Mouse (Mus musculus) hindbrain, embryonic 16.5 days (tissue): Measurements from ENCODE around the gene Dhx9. TPM values are rescaled to one million over a fixed set of nuclear protein-coding genes. Genes with fewer than 3 reads are reported as not detected.
"Not testable (repeated sequence)": the region's sequence is repeated elsewhere in the genome, so short reads cannot be mapped to it uniquely, and the experiment has no call there.

Source experiments
- ATAC-seq: fragments of 200-750 bp; cut with Nextera tagmentation; 2 replicates; pipeline ENCODE4 v1.8.0; 2017; ENCODE audit warnings: moderate TSS enrichment, moderate library complexity
- H3K27ac ChIP-seq: fragments of 300-500 bp; sonication (generic); 2 replicates; pipeline ENCODE4 v1.5.1; 2014; ENCODE audit warnings: low read depth, mild to moderate bottlenecking, control low read depth, low read length, moderate library complexity
- H3K27me3 ChIP-seq: fragments of 300-500 bp; sonication (generic); replicated peaks from 2 replicates; pipeline ENCODE4 v1.6.1; 2014; ENCODE audit warnings: low read length; ENCODE audit not compliant: control insufficient read depth, insufficient read depth
- H3K36me3 ChIP-seq: fragments of 300-500 bp; sonication (generic); 2 replicates; pipeline ENCODE4 v1.6.1; 2014; ENCODE audit warnings: mild to moderate bottlenecking, low read length, moderate library complexity, mixed read lengths; ENCODE audit not compliant: control insufficient read depth, insufficient read depth
- H3K4me1 ChIP-seq: fragments of 300-500 bp; sonication (generic); 2 replicates; pipeline ENCODE4 v1.6.1; 2014; ENCODE audit warnings: low read depth, low read length; ENCODE audit not compliant: control insufficient read depth, insufficient read depth
- H3K4me2 ChIP-seq: fragments of 300-500 bp; sonication (generic); 2 replicates; pipeline ENCODE4 v1.6.1; 2014; ENCODE audit warnings: mild to moderate bottlenecking, low read length, control low read depth, moderate library complexity
- H3K4me3 ChIP-seq: fragments of 300-500 bp; sonication (generic); 2 replicates; pipeline ENCODE4 v1.5.1; 2014; ENCODE audit warnings: mild to moderate bottlenecking, low read length, control low read depth, moderate library complexity
- H3K9ac ChIP-seq: fragments of 300-500 bp; sonication (generic); 2 replicates; pipeline ENCODE4 v1.6.1; 2014; ENCODE audit warnings: low read depth, mild to moderate bottlenecking, control low read depth, low read length, moderate library complexity
- H3K9me3 ChIP-seq: fragments of 300-500 bp; sonication (generic); 2 replicates; pipeline ENCODE4 v1.6.1; 2014; ENCODE audit warnings: mild to moderate bottlenecking, low read length, moderate library complexity; ENCODE audit not compliant: control insufficient read depth
- WGBS: fragments of 180-500 bp; shearing (Covaris S2); extraction: QIAGEN DNeasy Blood & Tissue Kit; methylation state at CpG from one replicate; pipeline ENCODE4 v1.1.7; 2014; 5-methylcytosine and 5-hydroxymethylcytosine counted together
- polyA plus RNA-seq: library from polyadenylated mRNA; unstranded; fragments of >200 nt; fragmentation: Nextera tagmentation; extraction: Ambion mirVana; gene quantifications from 2 replicates; pipeline ENCODE4 v1.2.1, GENCODE M21; 2015

Gene Dhx9
- polyA plus RNA-seq = 17.0 and 22.2 TPM in 2 replicates

DNA sequence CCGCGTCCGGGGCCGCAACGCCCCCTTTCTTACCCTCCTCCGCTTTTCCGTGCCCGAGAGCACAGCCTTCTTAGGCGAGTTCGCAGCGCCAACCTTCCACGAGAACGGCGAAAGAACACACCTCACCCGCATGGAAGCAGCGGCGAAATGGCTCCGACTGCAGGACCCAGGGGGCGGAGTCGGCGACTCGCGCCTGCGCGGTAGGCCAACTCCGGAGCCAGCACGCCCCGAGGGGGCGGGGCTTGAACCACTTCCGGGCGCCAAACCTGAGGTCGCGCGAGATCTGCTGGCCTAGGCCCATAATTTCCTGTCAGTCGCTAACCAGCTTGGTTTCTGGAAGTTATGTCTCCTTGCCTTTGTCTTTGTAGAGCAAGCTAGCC, at the start of gene Dhx9:
Gene Dhx9 (minus strand): TSS at position 161 of the 380 bp plus-strand sequence.
- Histone ChIP-seq H3K27ac (peak within 1 kb of the TSS; percentile 91), H3K4me1 (peaks cover 24% of the 10 kb centered on the region), H3K27me3 (no peaks in the 10 kb centered on the region), H3K36me3 (no peaks in the 10 kb centered on the region), H3K4me2 (peak within 1 kb of the TSS; percentile 93), H3K9ac (peak within 1 kb of the TSS; percentile 97), H3K4me3 (peak within 1 kb of the TSS; percentile 92), H3K9me3 (no peaks in the 10 kb centered on the region)
- ATAC-seq = peak; percentile 91
- 1% methylated on average over 21 of the region's 35 CpGs for WGBS

DNA sequence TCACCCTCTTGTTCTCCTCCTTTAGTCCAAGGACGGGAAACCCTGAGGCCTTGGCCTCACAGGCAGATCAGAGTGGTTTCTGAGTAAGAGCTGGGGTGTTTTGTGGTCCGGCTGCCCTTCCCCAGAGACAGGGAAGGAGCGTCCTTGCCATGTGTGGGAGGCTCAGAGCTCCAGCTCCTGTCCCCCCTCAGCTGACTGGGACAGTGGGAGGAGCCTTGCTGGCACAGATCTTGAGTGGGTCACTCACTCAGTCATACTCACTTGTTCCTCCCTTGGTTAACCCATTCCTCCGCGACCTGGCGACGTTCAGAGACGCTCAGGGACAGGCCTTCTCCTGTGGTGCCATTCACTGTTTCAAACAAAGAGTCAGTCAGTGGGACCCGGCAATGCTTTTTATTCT, 48.2 kb upstream of the Dhx9 start:
- Histone ChIP-seq H3K4me2 (no peak overlapping the region), H3K36me3 (no peaks in the 10 kb centered on the region)
- WGBS = 25% methylated on average over 9 of the region's 9 CpGs

DNA sequence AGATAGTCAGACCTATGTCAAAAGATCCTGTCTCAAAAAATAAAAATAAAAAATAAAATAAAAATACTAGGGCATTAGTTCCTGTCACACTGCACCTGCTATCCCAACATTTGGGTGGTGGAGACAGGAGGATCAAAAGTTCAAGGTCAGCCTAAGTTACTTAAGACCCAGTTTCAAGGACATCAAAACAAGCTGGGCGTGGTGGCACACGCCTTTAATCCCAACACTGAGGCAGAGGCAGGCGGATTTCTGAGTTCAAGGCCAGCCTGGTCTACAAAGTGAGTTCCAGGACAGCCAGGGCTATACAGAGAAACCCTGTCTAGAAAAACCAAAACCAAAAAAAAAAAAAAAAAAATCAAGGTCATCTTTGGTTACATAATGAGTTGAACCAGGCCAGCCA, 45.4 kb upstream of the Dhx9 start:
- not testable (repeated sequence) for H3K27me3 ChIP-seq, H3K9me3 ChIP-seq, H3K4me3 ChIP-seq, H3K36me3 ChIP-seq, H3K27ac ChIP-seq, H3K9ac ChIP-seq, ATAC-seq
- peak overlapping the region; percentile 41; the same call in 1 of the 2 replicates for H3K4me2 ChIP-seq
- WGBS = 91% methylated on average over 3 of the region's 3 CpGs
- peaks cover 11% of the 10 kb centered on the region for H3K4me1 ChIP-seq

More for the DNA sequence above, 48.2 kb upstream of the Dhx9 start:
- Histone ChIP-seq H3K4me1 (peaks cover 11% of the 10 kb centered on the region), H3K4me3 (no peak overlapping the region), H3K9ac (no peak overlapping the region), H3K27me3 (no peaks in the 10 kb centered on the region), H3K9me3 (no peaks in the 10 kb centered on the region), H3K27ac (0 out of 2 replicates have a peak overlapping the region, but pooled peaks have one; percentile 3)
- peak; percentile 60 for ATAC-seq

DNA sequence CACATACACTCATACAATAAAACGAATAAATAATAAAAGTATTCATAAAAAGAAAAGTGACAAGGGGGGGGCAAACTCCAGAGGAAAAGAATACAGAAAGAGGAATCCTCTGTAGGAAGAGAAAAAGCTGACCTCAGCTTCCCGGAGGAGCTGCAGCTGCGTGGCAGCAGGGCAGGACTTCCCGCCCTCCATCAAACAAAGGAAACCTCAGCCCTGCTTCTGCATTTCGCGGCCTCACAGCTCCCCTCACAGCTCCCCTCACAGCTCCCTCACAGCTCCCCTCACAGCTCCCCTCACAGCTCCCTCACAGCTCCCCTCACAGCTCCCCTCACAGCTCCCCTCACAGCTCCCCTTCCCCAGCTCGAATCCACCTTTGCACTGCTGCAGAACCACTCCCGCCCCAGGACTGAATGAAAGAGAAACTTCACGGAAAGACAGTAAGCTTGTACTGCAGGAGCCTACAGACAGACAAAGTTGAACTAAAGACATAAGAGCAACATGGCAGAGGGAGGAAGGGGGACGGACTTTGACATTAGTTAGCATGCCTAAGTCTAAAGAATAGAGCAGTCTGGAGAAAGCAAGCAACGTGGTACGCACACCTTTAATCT, 44.9 kb upstream of the Dhx9 start:
- H3K9ac ChIP-seq = peak overlapping the region; percentile 31; the same call in 1 of the 2 replicates
- no peaks in the 10 kb centered on the region for H3K36me3 ChIP-seq
- 10% methylated on average over 12 of the region's 12 CpGs for WGBS
- no peak overlapping the region; the same call in 1 of the 2 replicates for H3K4me3 ChIP-seq
- no peaks in the 10 kb centered on the region for H3K27me3 ChIP-seq
- peak overlapping the region; percentile 41 for H3K4me2 ChIP-seq
- ATAC-seq = peak; percentile 68
- H3K4me1 ChIP-seq = peaks cover 11% of the 10 kb centered on the region
- no peaks in the 10 kb centered on the region for H3K9me3 ChIP-seq
- H3K27ac ChIP-seq = peak overlapping the region; percentile 55

DNA sequence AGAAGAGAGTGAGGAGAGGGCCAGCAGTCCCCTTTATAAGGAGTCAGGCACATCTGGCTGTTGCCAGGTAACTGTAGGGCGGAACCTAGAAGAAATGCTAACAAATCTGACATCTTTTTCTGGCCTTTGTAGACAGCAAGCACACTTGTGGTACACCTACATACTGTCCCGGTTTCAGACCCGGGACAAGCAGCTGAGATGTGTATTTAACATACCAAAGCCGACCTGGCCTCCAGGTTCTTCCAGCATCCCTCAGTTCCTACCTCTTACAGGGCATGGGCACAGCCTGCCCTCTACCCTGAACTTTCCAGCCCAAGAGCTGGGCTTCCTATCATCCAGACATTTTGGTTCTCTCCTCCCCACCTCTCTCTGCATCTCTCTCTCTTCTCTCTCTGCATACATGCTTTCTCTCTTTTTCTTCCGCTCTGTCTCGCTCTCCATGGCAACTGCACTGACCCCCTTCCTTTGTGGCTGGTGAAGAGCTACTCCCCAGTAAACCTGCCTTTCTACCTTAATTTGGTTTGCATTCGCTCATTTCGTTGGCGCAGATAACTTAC, 44.3 kb upstream of the Dhx9 start:
- no peak overlapping the region for H3K4me3 ChIP-seq
- H3K4me2 ChIP-seq = peak overlapping the region; percentile 41
- no peaks in the 10 kb centered on the region for H3K9me3 ChIP-seq
- H3K9ac ChIP-seq = no peak overlapping the region
- 14% methylated on average over 9 of the region's 9 CpGs for WGBS
- H3K4me1 ChIP-seq = peaks cover 11% of the 10 kb centered on the region
- no peaks in the 10 kb centered on the region for H3K27me3 ChIP-seq
- peak overlapping the region; percentile 55; the same call in 1 of the 2 replicates for H3K27ac ChIP-seq
- peak; percentile 66 for ATAC-seq
- H3K36me3 ChIP-seq = no peaks in the 10 kb centered on the region

DNA sequence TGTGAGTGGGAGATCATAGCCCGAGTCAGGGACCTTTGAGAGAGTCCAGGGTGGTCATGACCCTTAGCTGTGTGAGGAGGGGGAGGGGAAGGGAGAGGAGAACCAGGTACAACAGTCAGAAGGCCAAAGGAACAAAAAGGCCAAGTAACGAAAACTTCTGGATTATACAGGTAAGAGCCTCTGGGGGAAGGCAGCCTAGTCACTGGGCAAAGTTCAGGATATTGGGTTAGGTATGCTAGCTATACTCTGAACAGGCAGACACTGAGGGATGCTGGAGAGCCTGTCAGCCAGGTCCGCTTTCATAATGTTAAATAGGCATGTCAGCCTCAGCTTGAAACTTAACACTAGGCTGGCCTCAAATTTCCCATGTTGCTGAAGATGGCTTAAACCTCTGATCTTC, 34.7 kb upstream of the Dhx9 start:
- ATAC-seq = no peak
- no peak overlapping the region for H3K4me3 ChIP-seq
- H3K36me3 ChIP-seq = no peaks in the 10 kb centered on the region
- H3K27ac ChIP-seq = no peak overlapping the region
- no peak overlapping the region for H3K4me2 ChIP-seq
- H3K27me3 ChIP-seq = no peaks in the 10 kb centered on the region
- no peaks in the 10 kb centered on the region for H3K4me1 ChIP-seq
- WGBS = 68% methylated on average over 3 of the region's 3 CpGs
- H3K9ac ChIP-seq = no peak overlapping the region
- no peaks in the 10 kb centered on the region for H3K9me3 ChIP-seq

DNA sequence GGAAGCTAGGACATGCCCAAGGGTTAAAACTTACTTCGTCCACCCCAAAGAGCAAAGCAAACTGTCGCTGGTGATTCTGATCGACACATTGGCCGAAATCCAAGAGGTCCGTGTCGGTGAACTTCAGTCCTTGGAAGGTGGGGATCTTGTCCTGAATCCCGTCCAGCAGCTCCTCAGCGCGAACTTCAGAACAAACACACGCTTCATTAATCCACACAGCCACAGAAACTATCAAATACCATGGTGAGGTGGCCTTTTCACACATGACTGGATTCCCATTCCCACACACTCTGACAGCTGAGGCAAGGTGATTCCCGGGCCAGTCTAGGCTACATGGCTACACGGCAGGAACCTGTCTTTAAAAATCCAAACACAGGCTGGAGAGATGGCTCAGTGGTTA, 27.9 kb upstream of the Dhx9 start:
- Histone ChIP-seq H3K27me3 (no peaks in the 10 kb centered on the region), H3K4me3 (no peak overlapping the region), H3K9ac (no peak overlapping the region), H3K27ac (no peak overlapping the region), H3K4me1 (no peaks in the 10 kb centered on the region), H3K9me3 (no peaks in the 10 kb centered on the region), H3K4me2 (no peak overlapping the region), H3K36me3 (no peaks in the 10 kb centered on the region)
- WGBS = 70% methylated on average over 12 of the region's 12 CpGs
- ATAC-seq = no peak

DNA sequence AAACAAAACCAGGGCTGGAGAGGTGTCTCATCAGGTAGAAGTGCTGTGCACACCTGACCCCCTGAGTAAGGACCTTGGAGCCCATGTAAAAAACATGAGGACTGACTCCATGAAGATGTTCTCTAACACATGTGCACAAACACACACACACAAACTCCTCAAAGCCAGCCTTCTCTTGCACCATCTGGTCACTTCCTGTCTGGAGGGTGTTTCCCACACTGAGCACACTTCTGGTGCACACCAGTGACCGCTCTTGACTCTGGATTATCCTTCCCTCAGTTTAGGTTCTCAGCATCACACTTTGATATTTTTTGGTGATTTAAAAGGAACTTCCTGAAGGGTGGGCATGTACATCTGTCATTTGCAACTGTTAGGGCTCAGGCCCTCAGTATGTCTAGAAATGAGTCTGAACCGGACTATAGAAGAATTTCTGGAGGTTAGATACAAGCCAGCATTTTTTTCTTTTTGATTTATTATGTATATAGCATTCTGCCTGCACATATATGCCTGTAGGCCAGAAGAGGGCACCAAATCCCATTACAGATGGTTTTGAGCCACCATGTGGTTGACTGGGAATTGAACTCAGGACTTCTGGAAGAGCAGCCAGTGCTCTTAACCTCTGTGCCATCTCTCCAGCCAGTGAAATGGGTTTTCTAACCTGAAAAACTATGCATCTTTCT, 23.0 kb upstream of the Dhx9 start:
- H3K9ac ChIP-seq = no peak overlapping the region
- H3K4me1 ChIP-seq = no peaks in the 10 kb centered on the region
- 70% methylated on average over 2 of the region's 2 CpGs for WGBS
- no peaks in the 10 kb centered on the region for H3K27me3 ChIP-seq
- H3K36me3 ChIP-seq = no peaks in the 10 kb centered on the region
- ATAC-seq = no peak
- H3K4me3 ChIP-seq = no peak overlapping the region
- H3K9me3 ChIP-seq = no peaks in the 10 kb centered on the region
- no peak overlapping the region for H3K4me2 ChIP-seq
- no peak overlapping the region for H3K27ac ChIP-seq

DNA sequence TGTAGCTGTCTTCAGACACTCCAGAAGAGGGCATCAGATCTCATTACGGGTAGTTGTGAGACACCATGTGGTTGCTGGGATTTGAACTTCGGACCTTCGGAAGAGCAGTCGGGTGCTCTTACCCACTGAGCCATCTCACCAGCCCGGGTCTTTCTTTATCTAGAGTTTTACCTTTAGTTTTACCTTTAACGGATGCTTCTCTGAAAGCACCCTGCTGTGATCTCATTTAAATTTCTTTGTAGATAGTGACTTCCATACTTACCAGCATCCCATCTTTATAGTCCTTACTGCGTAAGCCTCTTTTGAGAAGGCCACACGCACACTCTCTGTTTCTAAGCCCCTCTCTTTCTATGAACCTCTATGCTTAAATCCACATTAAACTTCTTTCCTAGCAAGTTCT, 22.1 kb upstream of the Dhx9 start:
- not testable (repeated sequence) for H3K27me3 ChIP-seq, H3K9me3 ChIP-seq, ATAC-seq, H3K9ac ChIP-seq, H3K4me3 ChIP-seq, H3K36me3 ChIP-seq, H3K4me1 ChIP-seq, H3K27ac ChIP-seq, H3K4me2 ChIP-seq
- 64% methylated on average over 8 of the region's 8 CpGs for WGBS
